Mouse (Mus musculus) CH12.LX (cell line): ENCODE measurements at regions not wholly inside any gene's neighbourhood (a gene's known extent, or its start where the extent isn't known, plus 50 kb on each side); places are given as distances from the start of the nearest gene placed in this dataset.

Experiments used
- DNase-seq: peaks from one replicate; pipeline ENCODE4 v3.0.0-alpha.2; 2013; ENCODE audit errors: extremely low read depth
- H3K27ac ChIP-seq: 2 replicates; pipeline ENCODE4 v1.5.1; 2012; ENCODE audit warnings: low read depth, mild to moderate bottlenecking, control low read depth, moderate library complexity; ENCODE audit not compliant: insufficient read depth
- H3K27me3 ChIP-seq: replicated peaks from 2 replicates; pipeline ENCODE3; 2012; ENCODE audit warnings: inconsistent platforms
- H3K36me3 ChIP-seq, 2 experiments: replicated peaks in 1 of 2; 2 replicates each; pipeline versions ENCODE3 to v1.6.1; 2012; ENCODE audit warnings: inconsistent platforms in 1 of 2, low read length in 1 of 2, mild to moderate bottlenecking in 1 of 2, mixed read lengths in 1 of 2, moderate library complexity in 1 of 2; ENCODE audit not compliant: control insufficient read depth in 1 of 2, insufficient read depth in 1 of 2
- H3K4me1 ChIP-seq, 2 experiments: 2 replicates each; pipeline ENCODE4 v1.6.1; 2012; ENCODE audit warnings: inconsistent platforms in 1 of 2, moderate library complexity in 1 of 2; ENCODE audit not compliant: insufficient read depth in 2 of 2, control insufficient read depth in 1 of 2
- H3K4me2 ChIP-seq: 2 replicates; pipeline ENCODE4 v1.6.1; 2012; ENCODE audit warnings: low read depth, mild to moderate bottlenecking, control low read depth; ENCODE audit not compliant: poor library complexity, insufficient read depth, severe bottlenecking
- H3K4me3 ChIP-seq, 3 experiments: fragments of 150-350 bp in 1 of 3; sonication (generic) in 1 of 3; replicated peaks in 1 of 3; 2 replicates each; pipeline versions ENCODE3 to v1.5.1; 2011 to 2012; ENCODE audit warnings: low read depth in 2 of 3, low read length in 2 of 3, mild to moderate bottlenecking in 2 of 3, moderate library complexity in 2 of 3, control low read depth in 1 of 3, improper control_type of control experiment in 1 of 3, inconsistent platforms in 1 of 3, mixed read lengths in 1 of 3; ENCODE audit not compliant: poor library complexity in 1 of 3
- H3K79me2 ChIP-seq: replicated peaks from 2 replicates; pipeline ENCODE4 v1.6.1; 2012; ENCODE audit warnings: mild to moderate bottlenecking, moderate library complexity; ENCODE audit not compliant: control insufficient read depth, poor library complexity, insufficient read depth, severe bottlenecking; ENCODE audit errors: extremely low read depth
- H3K9ac ChIP-seq: 2 replicates; pipeline ENCODE4 v1.6.1; 2012; ENCODE audit warnings: low read depth, mild to moderate bottlenecking, control low read depth, moderate library complexity; ENCODE audit not compliant: insufficient read depth
- H3K9me3 ChIP-seq: replicated peaks from 2 replicates; pipeline ENCODE3; 2012; ENCODE audit warnings: low read length, inconsistent platforms, mixed read lengths
- E2F4 ChIP-seq: IDR thresholded peaks from 2 replicates; pipeline ENCODE4 v1.6.1; 2011; ENCODE audit warnings: low read depth, low read length, improper control_type of control experiment; ENCODE audit not compliant: insufficient replicate concordance
- ETS1 ChIP-seq: conservative IDR thresholded peaks from 2 replicates; pipeline ENCODE4 v1.6.1; 2012; ENCODE audit warnings: low read depth, mild to moderate bottlenecking, inconsistent platforms, low read length, improper control_type of control experiment, moderate library complexity
- JUN ChIP-seq: IDR thresholded peaks from 2 replicates; pipeline ENCODE4 v1.6.1; 2011; ENCODE audit warnings: low read depth, mild to moderate bottlenecking, low read length, improper control_type of control experiment, moderate library complexity; ENCODE audit not compliant: insufficient read depth
- KAT2A ChIP-seq: IDR thresholded peaks from 2 replicates; pipeline ENCODE4 v1.6.1; 2012; ENCODE audit warnings: low read length, improper control_type of control experiment, inconsistent platforms; ENCODE audit not compliant: insufficient replicate concordance
- MAX ChIP-seq: IDR thresholded peaks from 2 replicates; pipeline ENCODE4 v1.6.1; 2011; ENCODE audit warnings: low read length, improper control_type of control experiment
- MAZ ChIP-seq: IDR thresholded peaks from 2 replicates; pipeline ENCODE4 v1.6.1; 2012; ENCODE audit warnings: low read depth, mild to moderate bottlenecking, inconsistent platforms, low read length, improper control_type of control experiment, moderate library complexity
- MEF2A ChIP-seq: IDR thresholded peaks from 2 replicates; pipeline ENCODE4 v1.6.1; 2014; ENCODE audit warnings: low read depth, mild to moderate bottlenecking, inconsistent platforms, low read length, improper control_type of control experiment, borderline replicate concordance
- MYC ChIP-seq: IDR thresholded peaks from 2 replicates; pipeline ENCODE4 v1.6.1; 2011; ENCODE audit warnings: low read depth, mild to moderate bottlenecking, improper control_type of control experiment, low read length
- NRF1 ChIP-seq: IDR thresholded peaks from 2 replicates; pipeline ENCODE4 v1.6.1; 2014; ENCODE audit warnings: low read depth, mild to moderate bottlenecking, inconsistent platforms, low read length, improper control_type of control experiment, moderate library complexity
- POLR2AphosphoS2 ChIP-seq: IDR thresholded peaks from 2 replicates; pipeline ENCODE4 v1.6.1; 2011; ENCODE audit warnings: low read depth, low read length, improper control_type of control experiment
- SIN3A ChIP-seq: IDR thresholded peaks from 2 replicates; pipeline ENCODE4 v1.6.1; 2012; ENCODE audit warnings: low read length, improper control_type of control experiment, inconsistent platforms
- TBP ChIP-seq: conservative IDR thresholded peaks from 2 replicates; pipeline ENCODE4 v1.6.1; 2011; ENCODE audit warnings: low read depth, low read length, improper control_type of control experiment
- TCF12 ChIP-seq: IDR thresholded peaks from 2 replicates; pipeline ENCODE4 v1.6.1; 2014; ENCODE audit warnings: low read depth, mild to moderate bottlenecking, inconsistent platforms, low read length, improper control_type of control experiment
- UBTF ChIP-seq: IDR thresholded peaks from 2 replicates; pipeline ENCODE4 v1.6.1; 2012; ENCODE audit warnings: low read depth, mild to moderate bottlenecking, inconsistent platforms, low read length, improper control_type of control experiment, moderate library complexity
- USF1 ChIP-seq: IDR thresholded peaks from 2 replicates; pipeline ENCODE4 v1.6.1; 2014; ENCODE audit warnings: low read depth, mild to moderate bottlenecking, inconsistent platforms, low read length, improper control_type of control experiment
- ZMIZ1 ChIP-seq: IDR thresholded peaks from 2 replicates; pipeline ENCODE4 v1.6.1; 2012; ENCODE audit warnings: low read depth, mild to moderate bottlenecking, inconsistent platforms, low read length, improper control_type of control experiment
- dilution Hi-C: fragments of 300-500 bp; cut with MboI; formaldehyde crosslinking; loops from 2 replicates; pipeline ENCODE4 v1.14.3; 2020; ENCODE audit warnings: low sequenced_read_pairs; ENCODE audit not compliant: extremely low pct_unique_long_range_greater_than_20kb, extremely low pct_ligation_motif_present
- in situ Hi-C: fragments of 300-500 bp; cut with MboI; formaldehyde crosslinking; loops from 3 replicates; pipeline ENCODE4 v1.14.3; 2019; ENCODE audit warnings: low sequenced_read_pairs, low pct_ligation_motif_present, low pct_unique_long_range_greater_than_20kb, mixed read lengths

DNA sequence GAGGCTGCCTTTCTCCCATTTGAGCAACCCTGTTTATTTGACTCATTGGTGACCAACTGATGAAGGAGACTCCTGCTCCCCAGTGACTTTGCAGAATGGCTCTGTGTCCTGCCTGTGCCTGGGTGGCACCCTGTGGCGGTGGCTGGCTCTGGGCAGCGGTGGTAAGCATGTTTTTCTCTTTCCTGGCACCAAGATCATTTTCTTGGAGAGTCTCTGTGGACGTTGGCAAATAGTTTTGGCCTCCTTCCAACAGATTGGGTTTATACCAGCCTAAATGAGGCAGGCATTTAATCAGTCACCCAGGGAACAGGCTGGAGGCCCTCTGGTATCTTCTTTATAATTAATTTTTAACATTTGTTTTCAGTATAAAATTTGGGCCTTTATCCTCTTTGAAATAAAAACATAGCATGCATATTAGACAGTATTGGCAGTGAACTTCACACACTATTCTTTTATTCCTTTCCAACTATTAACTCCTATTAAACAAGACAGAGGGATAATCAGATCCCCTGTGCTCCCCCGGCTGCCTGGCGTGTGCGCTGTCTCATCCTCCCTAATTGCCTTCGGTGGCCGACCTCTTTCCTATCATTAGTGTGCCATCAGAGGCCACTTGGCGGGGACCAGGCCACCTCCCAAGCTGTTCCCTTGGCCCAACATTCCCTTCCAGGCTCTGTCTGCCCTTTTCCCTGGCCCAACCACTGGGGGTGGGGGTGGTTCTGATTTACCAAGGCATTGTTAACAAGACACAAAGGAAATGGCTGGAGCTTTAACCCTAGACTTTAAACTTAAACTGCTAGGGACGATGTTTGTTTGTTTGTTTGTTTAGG is 111.8 kb upstream of the Topaz1 start:
- no peaks in the 10 kb centered on the region for H3K9me3 ChIP-seq
- dilution Hi-C loops, result no loop called here
- no peak overlapping the region for H3K9ac ChIP-seq
- DNase-seq, result no peak
- H3K27ac ChIP-seq, result no peak overlapping the region
- H3K4me2 ChIP-seq, result no peak overlapping the region
- H3K4me1 ChIP-seq, result peaks cover 2 to 24% of the 10 kb centered on the region in 2 experiments; a peak in 2 of 4 replicates
- H3K27me3 ChIP-seq, result peaks cover 26% of the 10 kb centered on the region
- no peak overlapping the region for H3K4me3 ChIP-seq
- TF ChIP-seq NRF1 (no peak), TCF12 (no peak), TBP (no peak)
- in situ Hi-C loops, result no loop called here
- no peaks in the 10 kb centered on the region for H3K36me3 ChIP-seq
- H3K79me2 ChIP-seq, result no peaks in the 10 kb centered on the region

DNA sequence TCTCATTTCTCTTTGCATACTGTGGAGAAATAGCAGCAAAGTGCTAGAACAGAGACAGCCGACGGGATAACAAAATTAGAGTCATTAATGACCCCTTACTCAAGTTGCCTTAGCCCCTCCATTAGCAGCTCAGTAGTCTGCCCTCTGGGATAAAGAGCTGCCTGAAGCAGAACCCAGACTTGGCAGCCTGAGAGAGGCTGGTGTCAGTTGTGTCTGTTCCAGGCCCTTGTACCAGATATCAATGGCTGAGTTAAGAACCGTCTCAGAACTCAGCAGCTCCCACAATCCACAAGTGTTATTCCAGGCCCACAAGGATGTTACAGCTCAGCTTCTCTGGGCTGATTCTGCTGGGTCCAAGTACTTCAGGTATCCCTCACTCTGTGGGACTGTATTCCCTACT is 109.6 kb upstream of the Topaz1 start:
- Histone ChIP-seq H3K79me2 (no peaks in the 10 kb centered on the region), H3K9me3 (no peaks in the 10 kb centered on the region), H3K27me3 (peaks cover 25% of the 10 kb centered on the region), H3K9ac (no peak overlapping the region), H3K4me1 (peaks cover 0 to 10% of the 10 kb centered on the region in 2 experiments; a peak in 1 of 4 replicates), H3K27ac (no peak overlapping the region), H3K4me3 (no peak overlapping the region), H3K4me2 (no peak overlapping the region), H3K36me3 (no peaks in the 10 kb centered on the region)
- DNase-seq, result no peak
- in situ Hi-C loops, result no loop called here
- TF ChIP-seq ETS1, result no peak
- no peak for TF ChIP-seq MAX
- TF ChIP-seq MYC, result no peak
- TF ChIP-seq ZMIZ1, result no peak
- TF ChIP-seq POLR2AphosphoS2, result no peak
- no peak for TF ChIP-seq MAZ
- no peak for TF ChIP-seq MEF2A
- TF ChIP-seq TBP, result no peak
- no peak for TF ChIP-seq UBTF
- TF ChIP-seq JUN, result no peak
- TF ChIP-seq SIN3A, result no peak
- no peak for TF ChIP-seq USF1
- no peak for TF ChIP-seq KAT2A
- no peak for TF ChIP-seq E2F4
- TF ChIP-seq, all 38 proteins: peak for 0
- dilution Hi-C loops, result no loop called here
